Mouse (Mus musculus): ENCODE results near the gene Cldn3.

DNA sequence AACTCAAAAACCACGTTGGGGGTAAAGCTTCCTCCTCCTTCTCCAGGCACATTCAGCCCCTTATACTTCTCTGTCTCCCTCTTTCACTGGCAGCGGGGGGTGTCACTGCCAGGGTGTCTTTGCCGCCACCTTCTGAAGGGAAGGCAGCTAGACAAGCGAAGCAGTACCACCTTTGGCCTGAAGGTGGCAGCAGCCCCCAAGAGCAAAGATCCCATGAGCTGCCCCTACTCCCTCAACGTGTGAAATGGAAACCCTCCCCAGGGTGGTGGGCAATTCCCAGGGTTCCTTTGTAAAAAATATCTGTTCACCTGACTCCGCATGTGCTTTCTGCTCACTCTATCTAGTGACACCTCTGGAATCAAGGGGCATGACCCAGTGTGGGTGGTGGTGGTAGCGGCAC lies 29.5 kb downstream of the Cldn3 start:
- TF ChIP-seq EP300 (optimal IDR thresholded peaks at IDR 0.05) (no peak), CTCF (IDR thresholded peaks at IDR 0.05; ENCODE audit: low read depth) (peak; percentile 99)
